Mouse (Mus musculus) neural tube, embryonic 13.5 days (tissue): ENCODE measurements around the gene Tex35. TPM values are rescaled to one million over a fixed set of nuclear protein-coding genes. Genes with fewer than 3 reads are reported as not detected.

Source experiments
- ATAC-seq: fragments of 200-750 bp; cut with Nextera tagmentation; 2 replicates; pipeline ENCODE4 v1.8.0; 2017; ENCODE audit warnings: low read depth, mild to moderate bottlenecking, moderate TSS enrichment, moderate library complexity
- H3K27ac ChIP-seq: fragments of 300-500 bp; sonication (generic); replicated peaks from 2 replicates; pipeline ENCODE4 v1.5.1; 2015; ENCODE audit warnings: moderate library complexity, mild to moderate bottlenecking, inconsistent platforms
- H3K27me3 ChIP-seq: fragments of 300-500 bp; sonication (generic); 2 replicates; pipeline ENCODE4 v1.6.1; 2015; ENCODE audit warnings: mild to moderate bottlenecking, inconsistent platforms
- H3K36me3 ChIP-seq: fragments of 300-500 bp; sonication (generic); 2 replicates; pipeline ENCODE4 v1.6.1; 2015; ENCODE audit warnings: mild to moderate bottlenecking, inconsistent platforms
- H3K4me1 ChIP-seq: fragments of 300-500 bp; sonication (generic); replicated peaks from 2 replicates; pipeline ENCODE4 v1.6.1; 2015; ENCODE audit warnings: inconsistent platforms
- H3K4me2 ChIP-seq: fragments of 300-500 bp; sonication (generic); 2 replicates; pipeline ENCODE4 v1.6.1; 2015; ENCODE audit warnings: inconsistent platforms, mild to moderate bottlenecking, moderate library complexity
- H3K4me3 ChIP-seq: fragments of 300-500 bp; sonication (generic); 2 replicates; pipeline ENCODE4 v1.5.1; 2015; ENCODE audit warnings: mild to moderate bottlenecking, inconsistent platforms
- H3K9ac ChIP-seq: fragments of 300-500 bp; sonication (generic); 2 replicates; pipeline ENCODE4 v1.6.1; 2015; ENCODE audit warnings: moderate library complexity, mild to moderate bottlenecking, inconsistent platforms
- H3K9me3 ChIP-seq: fragments of 300-500 bp; sonication (generic); 2 replicates; pipeline ENCODE4 v1.6.1; 2016; ENCODE audit warnings: inconsistent platforms
- WGBS: fragments of 180-500 bp; shearing (Covaris S2); methylation state at CpG from one replicate; pipeline ENCODE4 v1.1.7; 2015; 5-methylcytosine and 5-hydroxymethylcytosine counted together
- polyA plus RNA-seq: library from polyadenylated mRNA; unstranded; fragments of >200 nt; fragmentation: Nextera tagmentation; extraction: Ambion mirVana; gene quantifications from 2 replicates; pipeline ENCODE4 v1.2.1, GENCODE M21; 2015

Tex35 gene
- polyA plus RNA-seq, 1 experiment from 2014 or later, result not detected

- Histone ChIP-seq H3K27me3 (no peaks in the 10 kb centered on the region), H3K4me3 (no peak overlapping the region), H3K36me3 (no peaks in the 10 kb centered on the region), H3K4me1 (no peaks in the 10 kb centered on the region), H3K9me3 (no peaks in the 10 kb centered on the region), H3K4me2 (no peak overlapping the region), H3K27ac (no peak overlapping the region), H3K9ac (no peak overlapping the region)
- WGBS, result 86% methylated on average over 2 of the region's 2 CpGs
- no peak for ATAC-seq
Measured at GRCm38 (mm10) chr1:157114492-157114891, 6.0 kb upstream of the Tex35 start.

- no peak overlapping the region for H3K9ac ChIP-seq
- H3K27ac ChIP-seq, result no peak overlapping the region
- no peak overlapping the region for H3K4me2 ChIP-seq
- H3K4me1 ChIP-seq, result no peaks in the 10 kb centered on the region
- H3K9me3 ChIP-seq, result no peaks in the 10 kb centered on the region
- no peaks in the 10 kb centered on the region for H3K36me3 ChIP-seq
- no peak for ATAC-seq
- no peak overlapping the region for H3K4me3 ChIP-seq
- H3K27me3 ChIP-seq, result no peaks in the 10 kb centered on the region
- WGBS, result 57% methylated on average over 6 of the region's 6 CpGs
Measured at GRCm38 (mm10) chr1:157110287-157110835, 1.9 kb upstream of the Tex35 start.

DNA sequence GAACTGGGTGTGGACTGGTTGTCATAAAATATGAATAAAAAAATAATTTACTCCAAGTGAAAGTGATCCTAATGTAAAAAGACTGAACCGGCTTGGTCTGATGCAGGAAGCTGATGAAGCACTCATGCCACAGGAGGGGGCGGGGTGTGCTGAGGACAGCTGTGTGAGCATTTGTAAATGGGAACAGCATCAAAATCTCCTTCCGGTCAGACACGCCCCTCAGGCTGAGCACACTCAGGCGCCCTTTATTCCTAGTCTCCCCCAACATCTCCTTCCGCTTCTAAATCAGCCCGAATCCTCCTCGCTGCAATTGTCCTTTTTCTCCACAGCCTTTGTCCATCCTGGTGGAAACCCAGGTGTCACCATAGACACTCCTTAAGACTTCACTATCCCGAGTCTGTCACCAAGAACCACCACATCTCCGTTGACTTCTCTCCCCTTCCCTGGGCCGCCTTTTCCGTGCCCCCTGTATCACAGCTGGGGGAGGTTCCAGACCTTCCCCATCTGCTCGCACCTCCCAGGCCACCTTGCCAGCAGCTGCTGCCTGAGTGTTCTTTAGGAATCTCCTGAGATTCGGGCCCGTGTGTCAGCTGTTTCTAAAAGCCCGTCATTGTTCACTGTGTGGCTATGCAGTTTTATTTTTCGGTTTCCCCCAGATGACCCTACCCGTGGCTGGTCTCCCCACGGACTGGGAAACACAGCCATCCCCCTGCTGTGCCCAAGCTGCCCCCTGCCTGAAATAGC, 7.2 kb downstream of the Tex35 start:
- 8% methylated on average over 19 of the region's 19 CpGs for WGBS
- peak overlapping the region; percentile 23 for H3K4me3 ChIP-seq
- H3K9me3 ChIP-seq, result no peaks in the 10 kb centered on the region
- H3K4me1 ChIP-seq, result peaks cover 10% of the 10 kb centered on the region
- H3K27me3 ChIP-seq, result no peaks in the 10 kb centered on the region
- peak; percentile 92 for ATAC-seq
- peak overlapping the region; percentile 91 for H3K27ac ChIP-seq
- peak overlapping the region; percentile 65 for H3K9ac ChIP-seq
- no peaks in the 10 kb centered on the region for H3K36me3 ChIP-seq
- peak overlapping the region; percentile 56 for H3K4me2 ChIP-seq

DNA sequence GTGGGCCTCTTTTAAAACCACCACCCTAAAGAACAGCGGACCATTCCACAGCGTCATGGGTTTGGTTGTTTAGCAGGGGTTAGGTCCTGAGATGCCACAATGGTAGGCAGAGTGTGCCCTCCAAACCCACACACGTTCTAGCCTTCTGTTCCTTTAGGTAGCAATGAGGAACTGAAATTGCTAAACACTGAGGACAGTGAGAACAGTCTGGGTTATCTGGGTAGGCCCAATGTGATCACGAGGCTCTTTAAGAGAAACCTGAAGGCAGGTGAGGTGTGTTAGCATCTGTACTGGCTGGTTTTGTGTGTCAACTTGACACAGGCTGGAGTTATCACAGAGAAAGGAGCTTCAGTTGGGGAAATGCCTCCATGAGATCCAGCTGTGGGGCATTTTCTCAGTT, 12.9 kb downstream of the Tex35 start:
- ATAC-seq, result no peak
- Histone ChIP-seq H3K27ac (no peak overlapping the region), H3K9me3 (no peaks in the 10 kb centered on the region), H3K4me1 (no peaks in the 10 kb centered on the region; the same call in 1 of the 2 replicates), H3K27me3 (no peaks in the 10 kb centered on the region), H3K4me3 (no peak overlapping the region), H3K4me2 (no peak overlapping the region), H3K36me3 (no peaks in the 10 kb centered on the region), H3K9ac (no peak overlapping the region)
- WGBS, result 91% methylated on average over 4 of the region's 4 CpGs

- Histone ChIP-seq H3K9me3 (no peaks in the 10 kb centered on the region), H3K27ac (no peak overlapping the region), H3K4me1 (no peaks in the 10 kb centered on the region), H3K4me3 (no peak overlapping the region), H3K9ac (no peak overlapping the region), H3K4me2 (no peak overlapping the region), H3K36me3 (no peaks in the 10 kb centered on the region), H3K27me3 (no peaks in the 10 kb centered on the region)
- no peak for ATAC-seq
- WGBS, result 92% methylated on average over 1 of the region's 1 CpGs
Measured at GRCm38 (mm10) chr1:157092622-157093021, 15.9 kb downstream of the Tex35 start.

- no peak overlapping the region for H3K4me3 ChIP-seq
- ATAC-seq, result no peak
- no peaks in the 10 kb centered on the region for H3K9me3 ChIP-seq
- no peaks in the 10 kb centered on the region for H3K4me1 ChIP-seq
- H3K4me2 ChIP-seq, result no peak overlapping the region
- no peak overlapping the region for H3K9ac ChIP-seq
- no peak overlapping the region for H3K27ac ChIP-seq
- WGBS, result 59% methylated on average over 4 of the region's 4 CpGs
- H3K36me3 ChIP-seq, result no peaks in the 10 kb centered on the region
- no peaks in the 10 kb centered on the region for H3K27me3 ChIP-seq
Measured at GRCm38 (mm10) chr1:157092140-157092539, 16.3 kb downstream of the Tex35 start.

DNA sequence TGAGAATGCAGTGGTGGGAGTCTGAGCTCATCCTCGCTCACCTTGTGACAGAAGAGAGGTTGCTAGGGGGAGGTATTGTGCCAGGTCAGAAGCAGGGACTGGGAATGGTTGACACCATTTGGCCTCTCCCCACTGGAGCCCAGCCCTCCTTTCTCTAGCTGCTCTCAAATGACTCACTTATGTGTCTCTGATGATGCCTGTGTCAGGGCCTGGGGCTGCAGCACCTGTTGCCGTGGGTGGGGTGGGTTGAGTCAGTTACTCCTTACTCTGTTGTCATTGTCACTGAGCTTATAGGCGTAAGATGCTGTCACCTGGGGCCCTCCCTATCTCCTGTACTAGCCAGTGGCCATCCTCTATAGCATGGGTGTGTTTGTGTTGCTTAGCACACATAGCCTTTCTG, 17.6 kb downstream of the Tex35 start:
- 73% methylated on average over 3 of the region's 3 CpGs for WGBS
- no peak for ATAC-seq
- H3K36me3 ChIP-seq, result no peaks in the 10 kb centered on the region

GRCm38 (mm10) chr1:157086097-157086994, 22.1 kb downstream of the Tex35 start:
- H3K9me3 ChIP-seq, result no peaks in the 10 kb centered on the region
- ATAC-seq, result peak; percentile 70
- peaks cover 15% of the 10 kb centered on the region for H3K4me1 ChIP-seq
- no peak overlapping the region for H3K27ac ChIP-seq
- peak overlapping the region; percentile 70 for H3K9ac ChIP-seq
- peak overlapping the region; percentile 60 for H3K4me2 ChIP-seq
- no peaks in the 10 kb centered on the region for H3K36me3 ChIP-seq
- WGBS, result 10% methylated on average over 25 of the region's 25 CpGs
- no peaks in the 10 kb centered on the region for H3K27me3 ChIP-seq
- peak overlapping the region; percentile 39 for H3K4me3 ChIP-seq

More for the DNA sequence above, 17.6 kb downstream of the Tex35 start:
- no peak overlapping the region for H3K9ac ChIP-seq
- no peak overlapping the region for H3K27ac ChIP-seq
- no peaks in the 10 kb centered on the region for H3K9me3 ChIP-seq
- H3K4me3 ChIP-seq, result no peak overlapping the region
- peaks cover 10% of the 10 kb centered on the region for H3K4me1 ChIP-seq
- H3K4me2 ChIP-seq, result no peak overlapping the region
- H3K27me3 ChIP-seq, result no peaks in the 10 kb centered on the region

DNA sequence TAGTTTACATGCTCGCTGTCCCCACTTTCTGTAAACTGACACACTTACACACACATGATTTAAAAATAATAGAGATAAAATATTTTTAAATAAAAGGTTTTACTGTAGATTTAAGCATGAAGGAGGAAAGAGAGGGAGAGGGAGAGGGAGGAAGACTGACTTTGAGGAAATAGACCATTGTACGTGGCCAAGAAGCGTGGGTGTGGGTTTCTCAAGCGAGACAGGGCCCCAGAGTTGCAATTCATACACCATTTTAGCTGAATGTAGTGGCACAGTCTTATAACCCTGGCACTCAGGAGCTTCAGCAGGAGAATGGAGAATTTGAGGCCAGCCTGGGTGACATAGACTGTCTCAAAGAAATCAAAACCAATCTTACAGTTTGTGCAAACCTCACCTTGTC, 25.5 kb downstream of the Tex35 start:
- WGBS, result 88% methylated on average over 4 of the region's 4 CpGs
- Histone ChIP-seq H3K36me3 (no peaks in the 10 kb centered on the region), H3K9me3 (no peaks in the 10 kb centered on the region), H3K9ac (no peak overlapping the region), H3K4me3 (no peak overlapping the region), H3K27ac (no peak overlapping the region), H3K4me1 (peaks cover 24% of the 10 kb centered on the region), H3K4me2 (no peak overlapping the region), H3K27me3 (no peaks in the 10 kb centered on the region)
- no peak for ATAC-seq

DNA sequence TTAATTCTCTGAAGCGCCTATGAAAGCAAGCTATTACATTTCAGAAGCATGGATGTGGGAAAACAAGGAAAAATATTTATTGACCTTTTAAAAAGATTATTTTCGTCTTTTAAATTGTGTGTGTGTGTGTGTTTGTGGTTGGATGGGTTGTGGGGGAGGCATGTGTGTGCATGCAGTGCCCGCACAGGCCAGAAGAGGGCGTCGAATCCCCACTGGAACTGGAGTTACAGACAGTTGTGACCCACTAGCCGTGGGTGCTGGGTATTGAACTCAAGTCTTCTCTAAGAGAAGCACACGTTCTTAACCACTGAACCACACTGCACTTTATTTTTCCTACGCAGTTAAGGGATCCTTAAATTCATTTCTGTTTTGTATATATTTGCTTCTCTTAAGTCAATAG, 26.5 kb downstream of the Tex35 start:
- WGBS, result 61% methylated on average over 8 of the region's 8 CpGs
- Histone ChIP-seq H3K27ac (no peak overlapping the region), H3K9ac (no peak overlapping the region), H3K4me3 (no peak overlapping the region), H3K4me1 (peaks cover 24% of the 10 kb centered on the region), H3K36me3 (no peaks in the 10 kb centered on the region), H3K27me3 (no peaks in the 10 kb centered on the region), H3K4me2 (no peak overlapping the region), H3K9me3 (no peaks in the 10 kb centered on the region)
- no peak for ATAC-seq

GRCm38 (mm10) chr1:157081076-157081804, 27.2 kb downstream of the Tex35 start:
- Histone ChIP-seq H3K27me3 (no peaks in the 10 kb centered on the region), H3K4me3 (no peak overlapping the region), H3K36me3 (no peaks in the 10 kb centered on the region), H3K4me2 (no peak overlapping the region), H3K4me1 (peaks cover 24% of the 10 kb centered on the region; the same call in 1 of the 2 replicates), H3K9ac (no peak overlapping the region), H3K9me3 (no peaks in the 10 kb centered on the region), H3K27ac (no peak overlapping the region)
- ATAC-seq, result no peak
- 57% methylated on average over 15 of the region's 15 CpGs for WGBS
